Mouse (Mus musculus): ENCODE measurements around the gene Polr2a. TPM values are rescaled to one million over a fixed set of nuclear protein-coding genes. Genes with fewer than 3 reads are reported as not detected.

Polr2a gene
- total and polyA plus RNA-seq, 3 experiments = 16.6 to 193 (median 73.9) TPM

- TF ChIP-seq NRF1 (IDR thresholded peaks at IDR 0.05; ENCODE audit: insufficient read depth, low read depth, low read length, poor library complexity, severe bottlenecking) (0 out of 2 replicates have a peak, but pooled peaks have one; percentile 30), MYB (IDR thresholded peaks at IDR 0.05; ENCODE audit: low read depth, low read length) (no peak), MYC (IDR thresholded peaks at IDR 0.05; ENCODE audit: low read depth, low read length) (peak; percentile 37; the same call in 1 of the 2 replicates), SMC3 (IDR thresholded peaks at IDR 0.05; ENCODE audit: low read depth, low read length) (peak; percentile 53)
Measured at GRCm38 (mm10) chr11:69803786-69804651, 45.6 kb upstream of the Polr2a start (continued).

- H3K9ac ChIP-seq (ENCODE audit: control insufficient read depth, low read depth, low read length, poor library complexity, severe bottlenecking) = peak overlapping the region; percentile 78
Measured at GRCm38 (mm10) chr11:69803328-69803727, 44.9 kb upstream of the Polr2a start.

GRCm38 (mm10) chr11:69802648-69803105 is 44.2 kb upstream of the Polr2a start:
- Histone ChIP-seq H3K27me3 (ENCODE audit: control insufficient read depth in 1 of 2, insufficient read depth in 2 of 2, low read length in 2 of 2) (no peaks in the 10 kb centered on the region), H3K79me2 (ENCODE audit: control insufficient read depth, insufficient read depth, low read length, poor library complexity) (peaks cover 8% of the 10 kb centered on the region; the same call in 1 of the 2 replicates), H3K4me3 (ENCODE audit: control insufficient read depth in 1 of 2, insufficient read depth in 1 of 2, low read depth in 2 of 2, low read length in 2 of 2) (peak overlapping the region; percentile 70 to 89), H3K36me3 (ENCODE audit: control insufficient read depth in 1 of 2, insufficient read depth in 2 of 2, low read length in 2 of 2) (peaks cover 0 to 8% of the 10 kb centered on the region in 2 experiments; a peak in 2 of 4 replicates), H3K9ac (ENCODE audit: control insufficient read depth, low read depth, low read length, poor library complexity, severe bottlenecking) (peak overlapping the region; percentile 78), H3K9me3 (replicated peaks; ENCODE audit: insufficient read depth, low read length) (no peaks in the 10 kb centered on the region), H3K4me1 (ENCODE audit: control insufficient read depth in 1 of 2, insufficient read depth in 2 of 2, low read length in 2 of 2) (peaks cover 5 to 19% of the 10 kb centered on the region in 2 experiments; a peak in 3 of 4 replicates), H3K27ac (ENCODE audit: control insufficient read depth, low read depth, low read length) (peak overlapping the region; percentile 27; the same call in 1 of the 2 replicates)
- peak; percentile 93 for DNase-seq (ENCODE audit: low read depth, low spot score)
- TF ChIP-seq CTCF (IDR thresholded peaks at IDR 0.05 in 2 of 3, conservative IDR thresholded peaks at IDR 0.05 in 1 of 3; ENCODE audit: control insufficient read depth in 1 of 3, insufficient read depth in 1 of 3, low read depth in 2 of 3, low read length in 3 of 3, poor library complexity in 1 of 3, severe bottlenecking in 1 of 3) (no peak), KAT2A (conservative IDR thresholded peaks at IDR 0.05; ENCODE audit: low read depth, low read length) (no peak; the same call in 1 of the 2 replicates), SMC3 (IDR thresholded peaks at IDR 0.05; ENCODE audit: low read depth, low read length) (no peak), MYB (IDR thresholded peaks at IDR 0.05; ENCODE audit: low read depth, low read length) (no peak), E2F4 (IDR thresholded peaks at IDR 0.05; ENCODE audit: borderline replicate concordance, low read depth, low read length) (no peak), ZKSCAN1 (IDR thresholded peaks at IDR 0.05; ENCODE audit: low read depth, low read length) (no peak), HCFC1 (IDR thresholded peaks at IDR 0.05; ENCODE audit: low read depth, low read length) (peak; percentile 63; the same call in 1 of the 2 replicates), ZC3H11A (IDR thresholded peaks at IDR 0.05; ENCODE audit: low read depth, low read length) (no peak), JUND (IDR thresholded peaks at IDR 0.05; ENCODE audit: low read depth, low read length) (no peak), MAFK (IDR thresholded peaks at IDR 0.05; ENCODE audit: borderline replicate concordance, low read depth, low read length) (no peak), GABPA (IDR thresholded peaks at IDR 0.05; ENCODE audit: low read depth, low read length) (0 out of 2 replicates have a peak, but pooled peaks have one; percentile 9), TBP (IDR thresholded peaks at IDR 0.05; ENCODE audit: low read depth, low read length) (no peak), RAD21 (IDR thresholded peaks at IDR 0.05; ENCODE audit: low read depth, low read length) (no peak), CHD1 (IDR thresholded peaks at IDR 0.05; ENCODE audit: low read depth, low read length) (no peak), NELFE (IDR thresholded peaks at IDR 0.05; ENCODE audit: low read depth, low read length) (peak; percentile 53), UBTF (IDR thresholded peaks at IDR 0.05; ENCODE audit: borderline replicate concordance, insufficient read depth, low read depth, low read length) (peak; percentile 92; the same call in 1 of the 2 replicates), TCF12 (IDR thresholded peaks at IDR 0.05; ENCODE audit: low read depth, low read length) (peak; percentile 49; the same call in 1 of the 2 replicates), POLR2AphosphoS2 (IDR thresholded peaks at IDR 0.05; ENCODE audit: low read length) (peak; percentile 73), RCOR1 (IDR thresholded peaks at IDR 0.05; ENCODE audit: low read depth, low read length) (no peak), TAL1 (IDR thresholded peaks at IDR 0.05; ENCODE audit: low read length) (no peak)

More at GRCm38 (mm10) chr11:69803328-69803727, 44.9 kb upstream of the Polr2a start:
- Histone ChIP-seq H3K79me2 (ENCODE audit: control insufficient read depth, insufficient read depth, low read length, poor library complexity) (peaks cover 8% of the 10 kb centered on the region; the same call in 1 of the 2 replicates), H3K36me3 (ENCODE audit: control insufficient read depth in 1 of 2, insufficient read depth in 2 of 2, low read length in 2 of 2) (peaks cover 0 to 8% of the 10 kb centered on the region in 2 experiments; a peak in 2 of 4 replicates), H3K27me3 (ENCODE audit: control insufficient read depth in 1 of 2, insufficient read depth in 2 of 2, low read length in 2 of 2) (no peaks in the 10 kb centered on the region), H3K9me3 (replicated peaks; ENCODE audit: insufficient read depth, low read length) (no peaks in the 10 kb centered on the region), H3K4me3 (ENCODE audit: control insufficient read depth in 1 of 2, insufficient read depth in 1 of 2, low read depth in 2 of 2, low read length in 2 of 2) (peak overlapping the region; percentile 70 to 89), H3K4me1 (ENCODE audit: control insufficient read depth in 1 of 2, insufficient read depth in 2 of 2, low read length in 2 of 2) (peaks cover 5 to 19% of the 10 kb centered on the region in 2 experiments; a peak in 3 of 4 replicates), H3K27ac (ENCODE audit: control insufficient read depth, low read depth, low read length) (no peak overlapping the region)
- TF ChIP-seq ELF1 (IDR thresholded peaks at IDR 0.05; ENCODE audit: low read depth, low read length) = 0 out of 2 replicates have a peak, but pooled peaks have one; percentile 15
- TF ChIP-seq CTCF (IDR thresholded peaks at IDR 0.05 in 2 of 3, conservative IDR thresholded peaks at IDR 0.05 in 1 of 3; ENCODE audit: control insufficient read depth in 1 of 3, insufficient read depth in 1 of 3, low read depth in 2 of 3, low read length in 3 of 3, poor library complexity in 1 of 3, severe bottlenecking in 1 of 3) = no peak
- no peak for TF ChIP-seq USF1 (IDR thresholded peaks at IDR 0.05; ENCODE audit: low read depth, low read length)
- TF ChIP-seq MAX (IDR thresholded peaks at IDR 0.05; ENCODE audit: low read length) = peak; percentile 39; the same call in 1 of the 2 replicates
- no peak for TF ChIP-seq CHD2 (IDR thresholded peaks at IDR 0.05; ENCODE audit: low read length)
- no peak for TF ChIP-seq GATA1 (IDR thresholded peaks at IDR 0.05; ENCODE audit: low read depth, low read length)
- TF ChIP-seq ZC3H11A (IDR thresholded peaks at IDR 0.05; ENCODE audit: low read depth, low read length) = peak; percentile 28; the same call in 1 of the 2 replicates
- 0 out of 2 replicates have a peak, but pooled peaks have one; percentile 32 for TF ChIP-seq MYC (IDR thresholded peaks at IDR 0.05; ENCODE audit: low read depth, low read length)
- DNase-seq (ENCODE audit: low read depth, low spot score) = peak; percentile 80
